Mouse (Mus musculus) right cerebral cortex, postnatal 14 days (tissue): ENCODE results near the gene Serpina3f.

Experiments used
- DNase-seq: peaks from one replicate; pipeline ENCODE4 v3.0.0; 2022

Gene Serpina3f

DNA sequence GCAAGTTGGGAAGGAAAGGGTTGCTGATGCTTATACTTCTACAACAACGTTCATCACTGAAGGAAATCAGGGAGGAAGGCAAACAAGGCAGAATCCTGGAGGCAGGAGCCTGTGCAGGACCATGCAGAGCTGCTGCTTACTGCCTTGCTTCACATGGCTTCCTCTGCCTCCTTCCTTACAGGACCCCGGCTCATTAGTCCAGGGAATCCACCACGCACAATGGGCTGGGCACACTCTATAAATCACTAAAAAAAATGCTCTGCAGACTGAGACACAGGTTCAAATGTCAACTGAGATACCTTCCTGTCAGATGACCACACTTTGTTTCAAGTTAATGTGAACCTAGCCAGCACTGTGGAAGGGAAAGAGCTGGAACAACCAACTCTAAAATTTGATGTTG lies 46.7 kb downstream of the Serpina3f start:
- DNase-seq = no peak

DNA sequence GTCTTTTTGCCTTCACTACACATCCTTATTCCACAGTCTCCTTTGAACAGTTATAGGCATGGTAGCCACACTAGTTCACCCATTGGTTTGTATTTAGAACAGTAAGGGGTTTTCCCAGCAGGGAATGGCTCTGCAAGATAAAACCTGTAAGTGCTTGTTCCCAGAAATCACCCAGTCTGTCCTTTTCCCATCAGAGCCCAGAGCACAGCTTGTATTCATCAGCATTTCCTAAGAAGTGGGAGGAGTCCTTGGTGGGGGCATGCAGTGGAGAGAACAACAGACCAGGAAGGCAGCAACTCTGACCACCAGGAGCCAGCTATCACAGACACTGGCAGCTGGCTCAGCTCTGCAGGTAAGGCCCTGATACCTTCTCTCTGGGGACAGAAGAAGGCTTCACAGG lies 48.5 kb downstream of the Serpina3f start, which contains the start of gene Serpina3i:
Gene Serpina3i, plus strand, starts transcription at position 260 of the 400 bp plus-strand sequence.
- DNase-seq = no peak

DNA sequence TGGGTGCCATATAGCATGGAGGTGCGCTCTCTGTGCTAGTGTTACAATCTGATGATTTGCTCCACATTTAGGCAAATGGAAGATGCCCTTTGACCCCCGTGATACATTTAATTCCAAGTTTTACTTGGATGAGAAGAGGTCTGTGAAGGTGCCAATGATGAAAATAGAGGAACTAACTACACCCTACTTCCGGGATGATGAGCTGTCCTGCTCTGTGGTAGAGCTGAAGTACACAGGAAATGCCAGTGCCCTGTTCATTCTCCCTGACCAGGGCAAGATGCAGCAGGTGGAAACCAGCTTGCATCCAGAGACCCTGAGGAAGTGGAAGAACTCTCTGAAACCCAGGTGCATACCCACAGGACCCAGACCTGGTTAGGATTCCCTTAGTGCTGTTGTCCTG lies 52.0 kb downstream of the Serpina3f start:
- no peak for DNase-seq
